Mouse (Mus musculus) Muller cell, postnatal 12 days (primary cell): ENCODE data around the gene Gucy1a1.

Experiments used
- DNase-seq: peaks from one replicate; pipeline ENCODE4 v3.0.0-alpha.2; 2015; ENCODE audit errors: inconsistent ontology term

Gucy1a1 gene

GRCm38 (mm10) chr3:82096801-82097200, 48.8 kb downstream of the Gucy1a1 start:
- no peak for DNase-seq

GRCm38 (mm10) chr3:82074201-82074851, 71.3 kb downstream of the Gucy1a1 start, which contains the start of gene Gucy1b1:
Gene Gucy1b1 (minus strand): TSS chr3:82074689.
- DNase-seq: peak; percentile 91

- peak; percentile 75 for DNase-seq
These were observed 71.8 kb downstream of the Gucy1a1 start for GRCm38 (mm10) chr3:82073741-82074181.

GRCm38 (mm10) chr3:82067830-82068229, 77.8 kb downstream of the Gucy1a1 start:
- no peak for DNase-seq

- DNase-seq: no peak
These were observed 84.0 kb downstream of the Gucy1a1 start for GRCm38 (mm10) chr3:82061402-82062180.

GRCm38 (mm10) chr3:82057201-82057600, 88.4 kb downstream of the Gucy1a1 start:
- DNase-seq: no peak

GRCm38 (mm10) chr3:82054283-82054974, 91.2 kb downstream of the Gucy1a1 start:
- no peak for DNase-seq

GRCm38 (mm10) chr3:82052029-82052428, 93.6 kb downstream of the Gucy1a1 start:
- DNase-seq: no peak

- DNase-seq: no peak
These were observed 94.1 kb downstream of the Gucy1a1 start for GRCm38 (mm10) chr3:82051468-82051867.

GRCm38 (mm10) chr3:82048681-82049080, 96.9 kb downstream of the Gucy1a1 start:
- DNase-seq: no peak

- no peak for DNase-seq
These were observed 97.5 kb downstream of the Gucy1a1 start for GRCm38 (mm10) chr3:82048078-82048477.

- DNase-seq: peak; percentile 36
These were observed 98.4 kb downstream of the Gucy1a1 start for GRCm38 (mm10) chr3:82047100-82047753.

- DNase-seq: no peak
These were observed 99.5 kb downstream of the Gucy1a1 start for GRCm38 (mm10) chr3:82046087-82046486.

GRCm38 (mm10) chr3:82044902-82045301, 100.7 kb downstream of the Gucy1a1 start:
- DNase-seq: no peak

- no peak for DNase-seq
These were observed 101.9 kb downstream of the Gucy1a1 start for GRCm38 (mm10) chr3:82043676-82044075.
